Mouse (Mus musculus) CD8-positive naive resting alpha-beta T cell, adult 2 months (primary cell): ENCODE measurements around the gene Ube2g1.
"Not testable (repeated sequence)": the region's sequence is repeated elsewhere in the genome, so short reads cannot be mapped to it uniquely, and the experiment has no call there.

Experiments
- DNase-seq, 2 experiments: peaks; one replicate each; pipeline ENCODE4 v3.0.0; 2022; ENCODE audit warnings: low read depth in 2 of 2, low spot score in 2 of 2

Gene Ube2g1

DNA sequence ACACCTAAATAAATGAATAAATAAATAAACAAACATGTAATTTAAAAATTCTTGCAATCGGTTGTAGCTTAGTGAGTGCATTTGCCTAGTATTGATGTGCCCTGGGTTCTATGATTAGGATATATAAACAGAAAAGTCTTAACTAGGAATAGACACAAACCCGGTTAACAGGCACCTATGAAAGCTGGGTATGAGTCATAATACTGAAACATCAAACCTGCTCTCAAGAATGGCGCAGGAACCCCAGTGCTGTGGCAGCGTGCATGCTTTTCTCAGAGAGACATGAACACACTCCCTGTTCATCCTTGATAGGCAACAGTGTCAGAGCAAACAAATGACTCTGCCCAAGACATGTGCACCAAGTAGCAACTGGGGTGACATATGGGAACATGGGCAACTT, 9.3 kb upstream of the Ube2g1 start:
- no peak for DNase-seq

GRCm38 (mm10) chr11:72607469-72608070, 487 bp downstream of the Ube2g1 start:
- no peak for DNase-seq

- peak; percentile 77 to 83 for DNase-seq
These were observed 1.1 kb downstream of the Ube2g1 start for GRCm38 (mm10) chr11:72608071-72608679.

DNA sequence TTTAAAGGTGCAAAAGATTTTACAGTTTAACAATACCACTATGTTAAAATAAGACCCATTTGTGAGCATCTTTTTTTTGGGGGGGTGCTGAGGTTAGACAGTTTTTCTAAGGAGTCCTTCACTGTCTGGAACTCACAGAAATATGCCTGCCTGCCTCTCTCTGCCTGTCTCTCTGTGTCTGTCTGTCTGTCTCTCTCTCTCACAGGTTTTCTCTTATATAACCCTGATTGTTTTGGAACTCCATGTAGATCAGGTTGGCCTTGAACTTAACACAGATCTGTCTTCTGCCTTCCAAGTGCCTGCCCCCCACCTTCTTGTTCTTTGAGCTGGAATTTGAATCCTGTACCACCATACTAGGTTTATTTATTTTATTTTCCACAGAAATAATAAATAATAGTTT, 2.2 kb downstream of the Ube2g1 start:
- no peak for DNase-seq

DNA sequence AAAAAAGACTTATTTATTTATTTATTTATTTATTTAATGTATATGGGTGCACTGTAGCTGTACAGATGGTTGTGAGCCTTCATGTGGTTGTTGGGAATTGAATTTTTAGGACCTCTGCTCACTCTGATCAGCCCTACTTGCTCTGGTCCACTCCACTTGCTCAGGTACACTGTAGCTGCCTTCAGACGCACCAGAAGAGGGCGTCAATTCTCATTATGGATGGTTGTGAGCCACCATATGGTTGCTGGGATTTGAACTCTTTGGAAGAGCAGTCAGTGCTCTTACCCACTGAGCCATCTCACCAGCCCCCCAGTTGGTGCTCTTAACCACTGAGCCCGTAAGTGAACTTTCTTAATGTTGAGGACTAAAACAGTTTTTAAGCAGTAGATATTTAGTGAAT, 7.3 kb downstream of the Ube2g1 start:
- not testable (repeated sequence) for DNase-seq

DNA sequence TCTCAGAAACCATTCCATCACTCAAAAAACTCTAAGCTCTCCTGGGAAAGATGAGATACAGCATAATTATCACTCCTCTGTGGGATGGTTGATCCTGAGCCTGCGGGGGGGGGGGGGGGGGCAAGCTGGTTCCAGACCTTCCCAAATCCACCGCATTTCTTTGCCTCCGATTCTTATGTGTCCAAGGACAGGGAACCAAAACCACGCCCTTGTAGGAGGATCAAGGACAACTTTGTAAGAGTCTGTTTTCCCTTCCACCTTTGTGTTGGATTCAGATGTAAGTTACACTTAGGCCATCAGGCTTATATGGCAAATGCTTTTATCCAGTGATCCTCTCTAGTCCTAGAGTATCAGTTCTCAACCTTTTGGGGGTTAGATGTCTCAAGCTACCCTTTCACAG, 8.8 kb downstream of the Ube2g1 start:
- no peak for DNase-seq

GRCm38 (mm10) chr11:72618476-72618875, 11.4 kb downstream of the Ube2g1 start:
- no peak for DNase-seq

- no peak for DNase-seq
These were observed 35.6 kb downstream of the Ube2g1 start for GRCm38 (mm10) chr11:72642730-72643129.

- DNase-seq, result no peak
These were observed 38.3 kb downstream of the Ube2g1 start for GRCm38 (mm10) chr11:72645386-72645785.

- no peak for DNase-seq
These were observed 43.3 kb downstream of the Ube2g1 start for GRCm38 (mm10) chr11:72650347-72650746.

- no peak for DNase-seq
These were observed 52.8 kb downstream of the Ube2g1 start for GRCm38 (mm10) chr11:72659918-72660317.

DNA sequence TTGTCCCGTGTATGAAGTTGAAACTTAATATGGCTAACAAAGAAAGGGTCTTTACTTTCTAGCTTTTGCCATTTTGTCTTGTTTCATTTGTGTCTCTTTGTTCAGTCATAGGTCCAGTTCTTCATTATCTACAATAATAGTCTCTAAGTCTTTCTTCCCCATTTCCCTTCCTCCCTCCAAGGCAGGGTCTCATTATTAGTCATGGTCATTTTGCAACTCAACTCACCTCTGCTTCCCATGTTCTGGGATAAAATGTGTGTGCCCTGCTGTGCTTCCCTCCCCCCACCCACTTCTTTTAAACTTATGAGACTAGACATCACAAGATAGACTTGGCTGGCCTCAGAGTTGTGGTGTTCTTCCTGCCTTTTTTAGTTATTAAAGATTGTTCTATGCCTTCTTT, 53.3 kb downstream of the Ube2g1 start:
- no peak for DNase-seq

GRCm38 (mm10) chr11:72664641-72665040, 57.6 kb downstream of the Ube2g1 start:
- DNase-seq, result no peak

DNA sequence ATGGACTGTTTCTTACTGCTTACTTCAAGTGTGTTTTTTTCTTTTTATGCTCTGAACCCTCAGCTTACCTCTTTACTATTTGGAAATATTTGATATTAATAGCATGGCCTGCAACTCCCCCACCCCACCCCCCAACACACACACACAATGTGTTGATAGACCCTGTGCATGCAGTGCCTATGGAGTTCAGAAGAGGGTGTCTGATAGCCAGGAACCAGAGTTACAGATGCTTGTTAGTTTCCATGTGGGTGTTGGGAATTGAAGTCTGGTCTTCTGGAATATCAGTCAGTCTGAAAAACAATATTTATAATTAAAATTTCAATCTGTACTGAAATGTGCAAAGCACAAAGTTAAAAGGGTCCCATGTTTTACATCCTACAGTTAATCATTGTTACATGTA, 63.6 kb downstream of the Ube2g1 start:
- DNase-seq, result no peak

DNA sequence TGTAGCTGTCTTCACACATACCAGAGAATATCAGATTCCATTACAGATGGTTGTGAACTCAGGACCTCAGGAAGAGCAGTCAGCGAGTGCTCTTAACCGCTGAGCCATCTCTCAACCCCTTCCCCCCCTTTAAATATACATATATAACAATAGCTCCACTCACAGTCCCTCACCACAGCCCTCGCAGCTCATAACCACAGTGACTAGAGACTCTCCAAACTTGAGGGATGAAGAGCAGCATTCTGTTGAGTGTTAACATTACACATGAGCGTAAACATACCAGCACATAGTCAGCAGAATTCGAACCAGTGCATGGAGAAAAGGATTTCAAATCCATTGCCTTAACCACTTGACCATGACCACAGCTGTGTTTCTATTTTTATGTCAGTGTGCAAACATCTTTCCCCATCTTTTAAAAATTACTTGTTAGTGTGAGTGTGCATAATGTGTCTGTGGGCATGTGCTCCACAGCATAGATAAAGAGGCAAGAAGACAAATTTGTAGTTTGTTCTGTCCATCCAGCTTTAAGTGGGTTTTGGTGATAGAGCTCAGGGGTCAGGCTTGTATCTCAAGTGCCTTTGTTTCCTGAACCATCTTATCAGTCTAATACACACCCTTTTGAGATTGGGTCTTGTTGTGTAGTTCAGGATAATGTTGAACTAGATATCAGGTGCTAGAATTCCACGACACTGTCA, 64.4 kb downstream of the Ube2g1 start:
- no peak for DNase-seq

DNA sequence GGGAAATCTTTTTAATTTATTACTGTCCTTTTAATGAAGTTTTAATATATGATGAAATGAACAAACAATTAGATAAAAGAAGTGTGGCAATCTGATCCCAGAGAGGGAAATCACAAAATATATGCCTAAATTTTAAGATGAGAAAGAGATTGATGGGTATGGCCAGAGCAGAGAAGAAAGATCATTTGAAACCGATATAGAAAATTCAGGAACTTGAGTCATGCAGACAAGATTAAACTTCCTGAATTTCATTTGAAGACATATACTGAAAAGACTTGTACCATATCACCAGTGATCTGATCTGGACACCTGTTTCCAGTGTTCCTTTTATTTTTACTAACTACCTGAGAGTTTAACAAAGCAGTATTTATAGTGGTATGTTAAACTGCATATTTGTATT, 65.4 kb downstream of the Ube2g1 start:
- DNase-seq, result no peak

GRCm38 (mm10) chr11:72675280-72675679, 68.2 kb downstream of the Ube2g1 start:
- no peak for DNase-seq

GRCm38 (mm10) chr11:72680726-72681125, 73.6 kb downstream of the Ube2g1 start:
- DNase-seq, result no peak

- DNase-seq, result no peak
These were observed 76.3 kb downstream of the Ube2g1 start for GRCm38 (mm10) chr11:72683402-72683801.

- DNase-seq, result no peak
These were observed 79.6 kb downstream of the Ube2g1 start for GRCm38 (mm10) chr11:72686697-72687096.

GRCm38 (mm10) chr11:72688242-72688641, 81.2 kb downstream of the Ube2g1 start:
- DNase-seq, result no peak

DNA sequence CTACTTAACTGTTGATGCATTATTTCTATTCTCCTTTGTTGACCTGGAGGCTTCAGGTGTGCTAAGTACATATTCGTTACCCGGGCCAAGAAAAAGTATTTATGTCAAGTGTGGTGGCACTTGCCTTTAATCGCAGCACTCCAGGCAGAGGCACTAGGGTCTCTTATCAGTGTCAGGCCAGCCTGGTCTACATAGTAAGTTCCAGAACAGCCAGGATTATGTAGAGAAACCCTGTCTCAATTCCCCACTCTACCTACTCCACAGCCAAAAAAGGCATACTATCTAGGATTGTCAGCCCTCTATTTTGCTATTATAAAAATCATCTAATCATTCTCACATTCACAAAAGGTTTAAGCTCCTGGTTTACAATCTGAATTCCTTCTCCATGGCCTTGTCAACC, 82.0 kb downstream of the Ube2g1 start:
- DNase-seq, result no peak
